Mouse (Mus musculus): ENCODE data around the gene Ror2.
"Not testable (repeated sequence)": the region's sequence is repeated elsewhere in the genome, so short reads cannot be mapped to it uniquely, and the experiment has no call there.

The Ror2 gene

DNA sequence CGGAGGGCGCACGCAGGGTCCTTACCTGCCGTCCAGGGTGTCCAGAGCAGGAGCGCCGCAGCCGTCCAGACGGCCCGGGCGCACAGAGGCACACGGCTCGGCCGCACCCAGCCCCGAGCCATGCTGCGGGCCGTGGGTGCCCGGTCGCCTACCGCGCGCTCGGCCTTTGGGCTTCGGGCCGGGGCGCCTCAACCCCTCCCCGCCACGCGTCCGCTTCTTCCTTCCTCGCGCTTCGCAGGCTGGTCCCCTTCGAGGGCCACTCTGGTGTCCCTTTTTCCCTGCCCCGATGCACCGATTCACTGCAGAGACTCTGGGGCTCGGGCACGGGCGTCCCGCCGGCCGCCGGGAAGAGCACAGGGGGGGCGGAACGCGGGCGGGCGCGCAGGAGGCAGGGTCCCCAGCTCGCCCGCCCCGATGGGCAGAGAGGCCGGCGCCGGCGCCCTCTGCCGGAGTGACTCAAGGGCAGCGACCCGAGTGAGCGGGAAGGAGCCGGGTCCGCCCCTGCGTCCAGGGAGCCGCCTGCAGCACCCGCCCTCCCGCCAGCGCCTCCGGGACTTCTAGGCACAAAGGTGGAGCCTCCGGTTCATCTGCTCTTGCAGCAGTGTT is at the start of gene Ror2:
Ror2 (minus strand) TSS at position 369 of the 606 bp plus-strand sequence.
- no peak for DNase-seq (ENCODE audit: low spot score in 2 of 2)

DNA sequence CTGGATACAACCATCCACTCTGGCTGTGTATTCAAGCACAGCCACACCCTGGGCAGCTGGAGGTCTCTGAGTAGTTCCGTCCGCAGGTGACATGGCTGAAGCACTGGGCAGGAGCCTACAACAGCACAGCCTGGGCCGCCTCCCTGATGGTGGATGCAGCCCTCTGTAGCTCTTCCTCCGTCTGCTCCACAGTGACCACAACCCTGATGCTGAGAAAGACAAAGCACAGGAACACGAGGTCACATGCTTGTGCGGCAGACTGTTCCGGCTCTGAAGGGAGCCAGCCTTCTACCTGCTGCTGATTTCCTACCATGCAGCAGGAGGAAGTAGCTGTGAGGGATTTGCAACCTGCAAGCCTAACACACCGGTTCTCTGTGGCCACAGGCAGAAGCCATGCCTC is 47.8 kb upstream of the Ror2 start:
- no peak for DNase-seq (ENCODE audit: low spot score in 2 of 2)

DNA sequence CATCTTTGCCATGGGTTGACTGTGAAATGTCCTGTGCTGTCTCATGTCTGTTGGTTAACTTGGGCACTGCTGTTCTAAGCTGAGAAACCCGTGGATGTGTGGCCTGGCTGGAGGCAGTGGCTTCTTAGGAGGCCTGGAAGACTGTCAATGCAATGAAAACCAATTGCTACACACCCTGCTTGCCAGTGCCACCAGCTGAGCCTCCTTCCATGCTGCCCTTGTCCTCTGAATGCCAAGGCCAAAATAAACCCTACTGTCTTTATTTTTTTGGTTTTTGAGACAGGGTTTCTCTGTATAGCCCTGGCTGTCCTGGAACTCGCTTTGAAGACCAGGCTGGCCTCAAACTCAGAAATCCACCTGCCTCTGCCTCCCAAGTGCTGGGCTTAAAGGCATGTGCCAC is 44.3 kb upstream of the Ror2 start:
- no peak for DNase-seq (ENCODE audit: low spot score in 2 of 2)

DNA sequence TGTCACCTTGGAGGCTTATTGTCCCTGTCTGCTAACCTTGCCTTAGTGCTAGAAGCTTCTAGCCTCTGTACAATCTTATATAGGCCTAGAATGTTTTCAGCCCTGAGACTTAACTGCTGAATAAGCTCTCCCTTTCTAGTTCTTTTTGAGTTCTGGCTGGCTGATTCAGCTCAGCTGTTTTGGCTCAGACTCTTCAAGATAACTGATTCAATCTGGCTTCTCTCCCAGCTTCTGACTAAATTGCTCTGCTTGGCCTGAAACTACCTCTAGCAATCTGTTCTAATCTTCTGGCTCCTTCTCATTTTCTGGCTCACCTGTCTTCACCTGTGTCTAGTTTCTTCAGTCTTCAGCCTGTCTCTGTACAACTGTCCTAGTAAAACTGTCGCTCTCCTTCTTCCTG is 39.6 kb upstream of the Ror2 start:
- DNase-seq (ENCODE audit: low spot score in 2 of 2): no peak

DNA sequence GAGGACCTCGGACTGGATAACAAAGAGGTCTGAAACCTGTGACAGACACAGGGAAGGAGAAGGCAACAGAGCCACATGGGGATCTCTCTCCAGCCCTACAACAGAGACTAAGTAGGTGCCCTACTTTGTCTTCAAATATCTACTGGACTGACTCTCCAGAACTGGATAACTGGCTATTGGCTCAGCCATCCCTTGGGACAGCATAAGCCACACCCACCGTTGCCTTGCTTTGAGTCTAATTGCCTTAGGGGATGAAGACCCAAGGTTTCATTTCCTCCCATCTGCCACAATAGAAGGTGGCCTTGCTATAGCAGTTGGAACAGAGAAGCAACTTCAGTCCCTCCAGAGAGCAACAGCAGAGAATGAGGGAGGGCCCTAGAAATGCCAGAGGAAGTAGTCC is 37.7 kb upstream of the Ror2 start:
- no peak for DNase-seq (ENCODE audit: low spot score in 2 of 2)

DNA sequence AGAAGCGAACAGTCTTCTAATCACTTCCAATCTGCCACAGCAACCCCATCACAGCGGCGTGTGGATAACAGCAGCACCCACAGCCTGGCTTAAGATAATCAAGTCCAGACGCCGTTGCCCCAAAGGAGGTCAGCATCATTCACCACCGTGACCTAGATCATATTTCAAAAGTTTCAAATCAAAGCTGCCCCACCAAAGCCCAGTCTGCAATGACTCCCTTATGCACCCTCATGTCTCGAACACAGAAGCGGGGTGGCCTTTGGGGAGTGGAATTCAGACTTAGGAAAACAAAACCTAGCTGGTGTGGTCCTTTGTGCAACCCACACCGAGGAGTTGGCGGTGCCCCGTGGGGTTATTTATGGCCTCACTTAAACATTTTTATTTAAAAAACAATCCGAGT is 35.0 kb upstream of the Ror2 start:
- no peak for DNase-seq (ENCODE audit: low spot score in 2 of 2)

DNA sequence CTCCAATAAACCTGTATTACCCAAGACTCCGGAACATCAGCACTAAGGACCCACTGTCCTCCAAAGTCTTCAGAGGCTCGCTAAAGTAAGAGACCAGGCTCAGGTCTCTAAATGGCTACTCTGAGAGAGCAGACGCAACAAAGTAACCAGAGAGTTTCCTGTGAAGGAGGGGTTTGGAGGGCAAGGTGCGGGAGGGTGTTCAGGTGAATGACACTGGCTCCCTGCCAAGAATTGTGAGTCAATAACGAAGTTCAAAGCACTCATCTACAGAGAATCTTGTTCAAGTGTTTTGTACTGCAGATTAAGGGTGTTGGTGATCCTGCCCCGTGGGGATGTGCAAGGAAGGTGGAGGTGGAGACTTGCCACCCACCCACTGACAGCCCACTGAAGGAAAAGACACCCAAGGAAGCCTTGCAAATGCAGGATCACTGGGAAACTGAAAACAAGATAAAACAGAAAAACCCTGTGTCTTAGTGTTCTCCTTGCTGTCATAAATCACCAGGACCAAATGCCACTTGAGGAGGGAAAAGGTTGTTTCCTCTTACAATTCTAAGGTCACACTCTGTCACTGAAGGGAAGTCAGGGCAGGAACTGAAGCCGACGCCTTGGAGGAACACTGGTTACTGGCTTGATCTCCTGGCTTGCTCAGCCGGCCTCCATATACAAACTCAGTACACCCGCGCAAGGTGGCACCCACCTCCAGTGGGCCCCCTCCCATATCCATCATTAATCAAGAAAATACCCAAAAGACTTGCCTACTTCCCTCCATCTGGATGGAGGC is 30.8 kb upstream of the Ror2 start:
- no peak for DNase-seq (ENCODE audit: low spot score in 2 of 2)

DNA sequence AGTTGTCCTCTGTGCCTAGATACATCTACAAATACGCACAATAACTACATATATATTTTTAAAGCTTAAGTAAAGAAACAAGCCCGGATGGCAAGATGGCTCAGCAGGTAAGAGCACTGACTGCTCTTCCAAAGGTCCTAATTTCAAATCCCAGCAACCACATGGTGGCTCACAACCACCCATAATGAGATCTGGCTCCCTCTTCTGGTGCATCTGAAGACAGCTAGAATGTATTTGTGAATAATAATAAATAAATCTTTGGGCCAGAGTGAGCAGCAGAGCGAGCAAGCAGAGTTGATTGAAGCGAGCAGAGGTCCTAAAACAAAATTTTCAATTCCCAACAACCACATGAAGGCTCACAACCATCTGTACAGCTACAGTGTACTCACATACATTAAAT is 29.8 kb upstream of the Ror2 start:
- not testable (repeated sequence) for DNase-seq (ENCODE audit: low spot score in 2 of 2)

DNA sequence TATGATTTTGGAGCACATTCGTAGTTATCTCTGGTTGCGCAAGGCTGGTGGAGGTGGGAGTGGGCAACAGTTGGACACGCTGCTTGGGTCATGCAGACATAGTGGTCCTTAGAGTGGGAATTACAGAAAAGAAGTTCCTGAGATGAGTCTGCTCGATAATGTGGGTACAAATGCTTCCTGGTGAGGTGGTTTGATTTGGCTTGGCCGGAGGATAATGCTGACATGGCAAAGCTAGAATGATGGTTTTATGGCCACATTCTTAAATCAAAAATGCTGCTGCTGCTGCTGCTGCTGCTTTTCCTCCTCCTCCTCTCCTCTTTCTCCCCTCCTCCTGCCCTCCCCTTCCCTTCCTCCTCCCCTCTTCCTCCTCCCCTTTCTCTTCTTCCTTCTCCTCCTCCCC is 24.5 kb upstream of the Ror2 start:
- no peak for DNase-seq (ENCODE audit: low spot score in 2 of 2)

DNA sequence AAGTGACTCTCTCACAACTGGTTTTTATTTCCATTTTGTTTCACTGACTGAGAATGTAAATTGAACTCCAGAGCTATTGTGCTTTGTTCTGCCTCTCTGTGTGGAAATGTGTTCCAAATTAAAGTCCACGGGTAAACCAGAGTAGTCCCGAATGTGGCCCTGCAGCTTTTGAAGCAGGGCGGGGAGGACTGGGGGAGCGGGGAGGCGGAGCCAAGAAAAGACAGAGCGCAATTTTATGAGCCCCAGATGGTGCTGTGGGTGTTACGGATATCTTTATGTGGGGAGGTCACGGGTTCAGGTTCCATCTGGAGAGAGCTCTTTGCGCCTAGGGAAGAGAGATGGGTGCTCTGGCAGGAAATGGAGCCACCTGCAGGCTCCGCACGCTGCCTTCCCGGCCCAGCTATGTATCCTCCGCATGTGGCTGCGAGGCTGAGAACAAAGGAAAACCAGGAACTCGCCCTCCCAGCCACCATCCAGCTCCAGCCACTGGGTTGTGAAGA is 23.8 kb upstream of the Ror2 start:
- DNase-seq (ENCODE audit: low spot score in 2 of 2): peak; percentile 36 to 49

DNA sequence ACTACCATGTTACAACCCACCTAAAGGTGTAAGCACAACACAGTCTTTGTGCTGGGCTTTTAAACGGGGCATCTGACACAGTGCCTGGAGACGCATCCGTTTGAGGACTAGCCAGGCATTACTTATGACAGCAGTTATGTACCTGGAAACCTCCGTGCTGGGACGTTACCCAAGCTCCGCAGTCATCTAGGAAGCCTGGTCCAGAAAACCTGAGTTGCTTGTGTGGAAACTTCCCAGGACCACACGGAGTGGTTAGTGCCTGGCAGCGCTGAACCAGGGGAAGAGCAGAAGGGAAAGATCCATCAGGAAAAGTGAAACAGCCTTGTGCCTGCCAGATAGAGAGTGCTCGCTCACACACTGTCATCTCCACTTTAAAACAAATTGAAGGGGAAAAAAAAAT is 23.2 kb upstream of the Ror2 start:
- DNase-seq (ENCODE audit: low spot score in 2 of 2): no peak

DNA sequence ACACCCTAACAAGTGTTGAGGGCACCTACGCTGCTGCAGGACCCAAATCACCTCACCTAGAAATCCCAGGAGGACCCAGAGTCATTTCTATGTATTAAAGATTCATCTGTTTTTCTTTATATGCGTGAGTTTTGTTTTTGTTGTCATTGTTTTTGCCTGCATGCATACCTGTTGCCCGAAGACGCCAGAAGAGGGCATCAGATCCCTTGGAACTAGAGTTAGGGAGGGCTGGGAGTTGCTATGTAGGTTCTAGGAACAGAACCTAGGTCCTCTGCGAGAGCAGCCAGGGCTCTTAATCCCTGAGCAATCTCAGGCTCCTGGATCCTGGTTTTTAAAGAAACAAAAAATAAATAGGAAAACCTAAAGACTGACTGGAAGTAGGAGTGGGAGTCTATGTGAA is 20.9 kb upstream of the Ror2 start:
- no peak for DNase-seq (ENCODE audit: low spot score in 2 of 2)

DNA sequence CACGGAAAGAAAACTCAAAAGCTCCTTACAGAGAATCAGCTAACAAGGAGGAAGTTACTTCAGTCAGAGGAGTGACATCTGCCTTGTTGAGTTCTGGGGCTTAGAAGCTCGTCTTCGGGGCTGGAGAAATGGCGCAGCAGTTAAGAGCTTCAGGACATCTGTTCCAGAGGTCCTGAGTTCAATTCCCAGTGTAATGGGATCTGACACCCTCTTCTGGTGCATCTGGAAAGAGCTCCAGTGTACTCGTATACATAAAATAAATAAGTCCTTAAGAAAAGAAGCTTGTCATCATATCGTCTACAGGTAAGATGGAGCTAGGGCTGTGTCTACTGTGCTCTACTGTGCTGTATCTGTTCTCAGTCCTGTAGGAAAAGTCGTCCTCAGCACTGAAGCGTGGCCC is 19.3 kb upstream of the Ror2 start:
- no peak for DNase-seq (ENCODE audit: low spot score in 2 of 2)

DNA sequence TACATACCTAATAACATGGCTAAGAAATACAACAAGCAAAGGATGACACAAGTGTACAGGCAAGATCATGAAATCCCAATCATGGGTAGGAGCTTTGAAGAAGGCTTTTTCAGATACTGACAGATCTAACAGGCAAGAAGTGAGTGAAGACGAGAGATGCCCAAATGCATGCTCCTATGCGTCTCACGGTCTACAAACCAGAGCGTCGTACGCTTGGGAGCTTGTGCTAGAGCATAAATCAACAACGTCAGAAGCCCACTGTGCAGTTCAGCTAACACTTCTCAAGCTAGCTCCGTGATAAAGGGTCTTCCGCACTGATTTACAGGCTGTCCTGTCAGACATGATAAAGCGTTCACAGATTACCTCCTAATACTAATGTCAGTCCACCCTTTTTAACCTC is 16.8 kb upstream of the Ror2 start:
- DNase-seq (ENCODE audit: low spot score in 2 of 2): no peak

DNA sequence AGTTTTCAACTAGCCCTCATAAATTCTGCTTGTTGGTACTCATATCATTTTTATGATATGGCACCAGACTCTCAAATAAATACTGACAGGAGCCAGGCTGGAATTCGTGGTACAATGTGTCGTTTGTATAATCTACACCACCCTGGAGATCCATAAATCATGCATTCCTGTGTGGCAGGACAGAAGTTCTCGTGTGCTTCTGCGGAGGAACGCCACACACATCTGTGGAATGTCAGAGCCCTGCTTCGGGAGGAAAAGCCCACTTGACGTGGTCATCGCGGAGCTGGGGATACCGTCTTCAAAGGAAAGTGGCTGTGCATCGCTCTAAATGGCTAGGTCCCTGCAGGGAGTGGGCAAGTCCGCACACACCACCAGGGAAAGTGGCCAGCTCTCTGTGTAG is 7.1 kb upstream of the Ror2 start:
- no peak for DNase-seq (ENCODE audit: low spot score in 2 of 2)

DNA sequence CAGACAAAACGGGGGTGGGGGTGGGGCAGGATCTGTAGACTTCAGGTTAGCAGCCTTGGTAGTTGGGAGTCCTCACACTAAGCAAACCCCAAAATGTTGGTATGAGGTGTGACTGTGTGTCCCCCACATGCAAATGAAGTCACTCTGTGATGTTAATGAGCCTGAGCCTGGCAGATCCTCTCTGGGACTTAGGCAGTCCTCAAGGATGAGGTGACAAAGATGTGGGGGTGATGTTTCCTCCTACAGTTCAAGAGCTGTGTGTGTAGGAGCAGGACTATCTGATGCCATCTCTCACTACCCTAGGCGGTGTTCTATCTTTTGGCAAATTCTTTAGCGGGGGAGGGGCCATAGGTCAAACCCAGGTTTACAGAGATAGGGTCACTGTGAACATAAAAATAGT is 6.3 kb upstream of the Ror2 start:
- DNase-seq (ENCODE audit: low spot score in 2 of 2): no peak

DNA sequence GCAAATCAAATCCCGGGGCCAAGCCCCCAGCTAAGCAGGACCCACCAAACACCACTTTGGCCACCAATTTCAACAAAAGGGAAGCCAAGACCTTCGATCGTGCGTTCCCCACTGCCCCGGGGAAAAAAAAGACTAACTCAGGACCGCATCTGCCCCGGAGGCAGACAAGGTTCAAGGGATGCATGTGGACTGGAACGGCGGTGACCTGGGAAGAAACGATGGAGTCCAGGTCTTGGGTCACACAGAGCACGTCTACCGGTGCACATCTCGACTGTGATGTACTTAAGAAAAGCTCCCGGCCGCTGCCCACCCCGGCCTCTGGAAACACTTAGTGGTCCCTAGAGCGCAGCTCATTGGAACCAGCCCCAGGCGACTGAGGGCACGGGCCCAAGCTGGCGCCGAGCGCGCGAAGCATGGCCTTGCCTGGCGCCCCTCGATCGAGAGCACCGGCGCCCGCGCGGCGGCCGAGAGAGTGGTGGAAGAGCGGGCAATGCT is 616 bp downstream of the Ror2 start:
- no peak for DNase-seq (ENCODE audit: low spot score in 2 of 2)

DNA sequence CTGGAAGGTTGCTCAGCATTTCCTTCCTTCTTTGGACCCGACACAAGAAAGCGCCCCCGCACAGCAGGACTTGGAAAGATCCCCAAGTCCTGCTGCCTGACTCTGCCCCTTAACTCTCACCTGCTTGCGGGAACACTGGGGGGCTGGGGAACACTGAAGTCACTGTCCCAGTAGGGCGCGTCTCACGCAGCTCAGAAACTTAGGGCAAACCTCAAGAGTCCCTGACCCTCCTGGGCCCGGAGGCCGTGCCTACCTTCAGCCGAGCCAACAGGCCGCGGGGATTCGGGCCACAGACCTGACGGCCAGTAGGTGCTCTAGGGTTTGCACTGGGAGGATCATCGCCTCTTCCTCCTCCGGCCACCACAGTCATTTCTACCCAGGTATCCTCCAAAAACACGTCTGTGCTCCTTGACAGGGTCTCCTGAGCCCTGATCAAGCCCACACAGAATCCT is 1.2 kb downstream of the Ror2 start:
- DNase-seq (ENCODE audit: low spot score in 2 of 2): no peak

DNA sequence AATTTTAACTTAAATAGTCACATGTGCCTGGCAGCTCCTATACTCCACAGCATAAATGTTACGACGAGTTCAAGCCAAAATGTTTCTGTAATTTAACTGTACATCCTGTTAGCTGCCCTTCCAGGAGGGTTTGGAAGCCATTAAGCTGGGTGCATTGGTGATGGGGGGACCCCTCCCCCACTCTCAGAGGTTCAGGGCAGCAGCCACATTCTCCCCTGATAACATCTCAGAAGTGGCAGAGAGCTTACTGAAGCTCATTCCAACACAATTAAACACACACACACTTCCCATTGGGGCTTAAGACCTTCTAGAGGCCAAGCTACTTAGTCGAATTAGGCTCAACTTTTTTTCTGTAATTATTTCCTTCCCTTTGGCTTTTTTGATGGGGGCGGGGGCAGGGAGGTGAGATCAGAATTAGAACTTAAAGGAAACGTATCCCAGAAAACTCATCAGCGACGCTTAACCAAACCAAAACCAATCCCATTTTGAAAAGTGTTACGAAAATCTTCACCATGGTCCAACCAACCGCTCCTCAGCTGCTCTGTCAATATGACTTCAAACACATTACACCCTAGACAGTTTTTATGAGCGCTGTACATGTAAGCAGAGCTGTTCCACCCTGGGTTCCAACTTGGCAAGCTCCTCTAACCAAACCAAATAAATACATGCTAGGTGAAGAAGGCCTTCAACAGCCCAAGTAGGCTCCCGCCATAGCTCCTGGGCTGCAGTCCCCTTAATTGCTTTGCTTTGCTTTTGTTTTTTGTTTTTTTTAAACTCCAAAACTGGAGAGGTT is 4.1 kb downstream of the Ror2 start:
- DNase-seq (ENCODE audit: low spot score in 2 of 2): no peak

DNA sequence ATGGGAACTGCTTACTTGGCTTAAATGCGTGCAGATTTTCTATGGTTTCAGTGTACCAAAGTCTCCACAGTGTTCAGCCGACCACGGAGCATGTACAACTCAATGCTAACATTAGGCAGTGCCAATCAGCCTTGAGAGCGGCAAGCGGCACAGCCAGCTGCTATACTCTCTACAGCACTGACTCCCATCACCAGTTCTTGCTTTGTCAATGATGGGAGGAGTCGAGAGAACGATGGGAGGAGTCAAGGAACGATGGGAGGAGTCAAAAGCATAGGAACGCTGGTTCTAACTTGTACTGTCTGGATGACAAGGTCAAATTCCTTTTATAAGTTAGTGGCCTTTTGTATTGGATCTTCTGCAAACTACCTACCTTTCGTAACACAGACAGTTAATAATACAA is 7.0 kb downstream of the Ror2 start:
- DNase-seq (ENCODE audit: low spot score in 2 of 2): no peak

DNA sequence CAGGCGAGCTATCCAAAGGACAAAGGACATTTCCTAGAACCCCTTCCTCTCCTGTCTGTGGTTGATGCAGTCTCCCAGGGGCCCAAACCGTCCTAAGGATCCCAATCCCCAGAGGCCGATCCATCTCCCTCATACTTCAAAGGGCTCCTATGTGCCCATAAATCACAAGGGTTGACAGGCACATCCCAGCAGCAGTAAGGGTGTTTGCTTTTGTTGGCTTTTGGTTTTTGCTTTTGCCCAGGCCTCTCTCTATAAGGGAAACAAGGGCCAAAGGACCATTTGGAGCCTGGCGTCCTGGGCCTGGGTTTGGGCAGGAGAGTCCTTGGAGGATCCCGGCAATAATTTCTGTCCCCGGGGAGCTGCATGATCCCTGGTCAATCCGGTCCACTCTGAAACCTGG is 9.5 kb downstream of the Ror2 start:
- no peak for DNase-seq (ENCODE audit: low spot score in 2 of 2)

DNA sequence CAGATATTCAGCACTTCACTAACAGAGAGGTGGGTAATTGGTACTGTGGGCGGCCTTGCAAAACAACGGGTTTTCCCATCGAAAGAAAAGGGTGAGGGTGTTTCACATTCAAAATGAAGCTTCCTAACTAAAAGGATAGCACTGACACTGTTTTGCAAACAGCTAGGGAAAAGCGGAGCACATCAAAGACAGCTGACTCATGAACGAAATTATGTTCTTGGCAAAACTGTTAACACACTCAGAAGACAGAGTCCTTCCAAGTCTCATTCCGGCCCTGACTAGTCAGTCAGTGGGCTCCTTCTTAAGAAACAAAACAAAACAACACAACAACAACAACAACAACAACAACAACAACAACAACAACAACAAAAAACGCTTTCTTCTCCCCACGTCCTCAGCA is 10.1 kb downstream of the Ror2 start:
- no peak for DNase-seq (ENCODE audit: low spot score in 2 of 2)

DNA sequence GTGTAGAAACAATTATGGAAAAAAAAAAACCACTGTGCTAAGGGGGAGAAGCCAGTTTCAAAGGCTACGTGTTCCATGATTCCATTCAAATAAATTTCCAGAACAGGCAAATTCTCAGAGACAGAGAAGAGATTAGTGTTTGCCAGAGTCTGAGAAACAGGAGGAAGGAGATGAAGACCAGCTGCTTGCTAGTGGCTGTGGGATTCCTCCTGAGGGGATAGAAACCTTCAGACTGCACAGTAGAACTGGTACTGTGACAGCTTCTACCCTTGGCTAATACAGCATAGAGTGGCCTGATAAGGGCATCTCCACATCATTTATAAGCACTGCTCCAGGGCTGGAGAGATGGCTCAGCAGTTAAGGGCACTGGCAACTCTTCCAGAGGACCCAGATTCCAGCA is 11.2 kb downstream of the Ror2 start:
- no peak for DNase-seq (ENCODE audit: low spot score in 2 of 2)

Data from frontal cortex, postnatal 36 days (tissue).